Mouse (Mus musculus): Measurements from ENCODE around the gene Tinf2. TPM values are rescaled to one million over a fixed set of nuclear protein-coding genes. Genes with fewer than 3 reads are reported as not detected.

The Tinf2 gene
- total and polyA plus RNA-seq, 2 experiments from 2014 or later = 21.9 to 23.8 TPM

GRCm38 (mm10) chr14:55634874-55635522, 46.6 kb downstream of the Tinf2 start:
- Histone ChIP-seq H3K27ac (peak overlapping the region; percentile 69), H3K9me3 (ENCODE audit: low read length) (no peaks in the 10 kb centered on the region), H3K4me3 (ENCODE audit: low read length) (peak overlapping the region; percentile 54), H3K9ac (replicated peaks; ENCODE audit: low read length) (peak overlapping the region; percentile 62), H3K27me3 (ENCODE audit: insufficient read depth, low read length) (no peaks in the 10 kb centered on the region), H3K4me2 (ENCODE audit: low read depth, low read length) (peak overlapping the region; percentile 90), H3K4me1 (ENCODE audit: insufficient read depth, low read length) (no peaks in the 10 kb centered on the region; the same call in 1 of the 2 replicates), H3K36me3 (ENCODE audit: insufficient read depth, low read length) (peaks cover 57% of the 10 kb centered on the region)
- no peak for TF ChIP-seq CTCF (IDR thresholded peaks at IDR 0.05; ENCODE audit: low read depth)
- WGBS = 2% methylated on average over 23 of the region's 23 CpGs
- ATAC-seq (no peak), DNase-seq (ENCODE audit: low spot score) (no peak)

DNA sequence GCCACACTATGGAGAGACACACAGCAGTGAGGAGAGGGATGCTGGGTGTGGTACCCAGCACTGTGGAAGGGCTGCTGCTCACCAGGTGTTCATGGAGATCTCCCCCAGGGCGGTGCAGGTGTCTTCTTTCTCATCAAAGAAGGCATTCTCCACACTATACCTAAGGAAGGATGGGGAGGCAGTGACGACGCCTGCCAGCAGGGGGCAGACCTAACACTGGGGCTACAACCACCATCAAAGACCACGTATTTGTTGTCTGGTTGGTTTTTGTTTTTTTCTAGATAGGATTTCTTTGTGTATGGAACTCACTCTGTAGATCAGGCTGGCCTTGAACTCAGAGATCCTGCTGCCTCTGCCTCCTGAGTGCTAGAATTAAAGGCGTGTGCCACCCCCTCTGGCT, 52.3 kb downstream of the Tinf2 start:
- peak; percentile 68 for TF ChIP-seq CTCF (IDR thresholded peaks at IDR 0.05; ENCODE audit: low read depth)
- no peaks in the 10 kb centered on the region for H3K9me3 ChIP-seq (ENCODE audit: low read length)
- H3K9ac ChIP-seq (replicated peaks; ENCODE audit: low read length) = no peak overlapping the region
- no peak overlapping the region for H3K4me3 ChIP-seq (ENCODE audit: low read length)
- H3K4me2 ChIP-seq (ENCODE audit: low read depth, low read length) = no peak overlapping the region
- 56% methylated on average over 5 of the region's 5 CpGs for WGBS
- H3K36me3 ChIP-seq (ENCODE audit: insufficient read depth, low read length) = peaks cover 85% of the 10 kb centered on the region
- DNase-seq (ENCODE audit: low spot score) (peak; percentile 9), ATAC-seq (no peak)
- H3K27me3 ChIP-seq (ENCODE audit: insufficient read depth, low read length) = no peaks in the 10 kb centered on the region
- no peak overlapping the region for H3K27ac ChIP-seq
- H3K4me1 ChIP-seq (ENCODE audit: insufficient read depth, low read length) = no peaks in the 10 kb centered on the region

GRCm38 (mm10) chr14:55628077-55628827, 53.4 kb downstream of the Tinf2 start:
- H3K27me3 ChIP-seq (ENCODE audit: insufficient read depth, low read length) = no peaks in the 10 kb centered on the region
- H3K4me1 ChIP-seq (ENCODE audit: insufficient read depth, low read length) = no peaks in the 10 kb centered on the region
- no peak for ATAC-seq
- WGBS = 88% methylated on average over 27 of the region's 27 CpGs
- peaks cover 84% of the 10 kb centered on the region for H3K36me3 ChIP-seq (ENCODE audit: insufficient read depth, low read length)
- no peak overlapping the region for H3K9ac ChIP-seq (replicated peaks; ENCODE audit: low read length)
- no peak for TF ChIP-seq CTCF (IDR thresholded peaks at IDR 0.05; ENCODE audit: low read depth)
- DNase-seq (ENCODE audit: low spot score) = no peak
- no peak overlapping the region for H3K4me3 ChIP-seq (ENCODE audit: low read length)
- H3K9me3 ChIP-seq (ENCODE audit: low read length) = no peaks in the 10 kb centered on the region
- H3K4me2 ChIP-seq (ENCODE audit: low read depth, low read length) = no peak overlapping the region
- no peak overlapping the region for H3K27ac ChIP-seq

Other genes with a start within 250 kb of the Tinf2 start
Only the 30 nearest of the 35 such genes appear.
- gene Cpne6, start 171.4 kb downstream of the Tinf2 start, total RNA-seq (2014; rRNA removed) = 8.3 and 19.7 TPM in 2 replicates
- 25.3 and 28.0 TPM in 2 replicates for gene Cpne6, start 171.4 kb downstream of the Tinf2 start, polyA plus RNA-seq (2015; fragmentation: Nextera tagmentation; extraction: Ambion mirVana)
- gene Nrl, start 156.8 kb downstream of the Tinf2 start, total RNA-seq (2014; rRNA removed) = 4.4 and 7.1 TPM in 2 replicates
- 0.23 and 0.33 TPM in 2 replicates for gene Nrl, start 156.8 kb downstream of the Tinf2 start, polyA plus RNA-seq (2015; fragmentation: Nextera tagmentation; extraction: Ambion mirVana)
- 30.5 and 32.0 TPM in 2 replicates for gene Pck2, start 141.6 kb downstream of the Tinf2 start, total RNA-seq (2014; rRNA removed)
- gene Pck2, start 141.6 kb downstream of the Tinf2 start, polyA plus RNA-seq (2015; fragmentation: Nextera tagmentation; extraction: Ambion mirVana) = 19.9 and 22.5 TPM in 2 replicates
- 97.9 and 118 TPM in 2 replicates for gene Dcaf11, start 121.8 kb downstream of the Tinf2 start, total RNA-seq (2014; rRNA removed)
- 94.1 and 102 TPM in 2 replicates for gene Dcaf11, start 121.8 kb downstream of the Tinf2 start, polyA plus RNA-seq (2015; fragmentation: Nextera tagmentation; extraction: Ambion mirVana)
- not detected in 2 replicates for gene A730061H03Rik, start 121.4 kb downstream of the Tinf2 start, total RNA-seq (2014; rRNA removed)
- gene A730061H03Rik, start 121.4 kb downstream of the Tinf2 start, polyA plus RNA-seq (2015; fragmentation: Nextera tagmentation; extraction: Ambion mirVana) = 0.55 TPM in 1 of 2 replicates, not detected in the other
- gene Fitm1, start 106.2 kb downstream of the Tinf2 start, total RNA-seq (2014; rRNA removed) = 2.9 TPM in 1 of 2 replicates, not detected in the other
- 0.25 TPM in 1 of 2 replicates, not detected in the other for gene Fitm1, start 106.2 kb downstream of the Tinf2 start, polyA plus RNA-seq (2015; fragmentation: Nextera tagmentation; extraction: Ambion mirVana)
- gene Psme1, start 103.7 kb downstream of the Tinf2 start, total RNA-seq (2014; rRNA removed) = 86.5 and 128 TPM in 2 replicates
- gene Psme1, start 103.7 kb downstream of the Tinf2 start, polyA plus RNA-seq (2015; fragmentation: Nextera tagmentation; extraction: Ambion mirVana) = 226 and 244 TPM in 2 replicates
- gene Emc9, start 96.5 kb downstream of the Tinf2 start, total RNA-seq (2014; rRNA removed) = 26.6 and 51.6 TPM in 2 replicates
- gene Emc9, start 96.5 kb downstream of the Tinf2 start, polyA plus RNA-seq (2015; fragmentation: Nextera tagmentation; extraction: Ambion mirVana) = 79.0 and 82.2 TPM in 2 replicates
- gene Psme2, start 90.7 kb downstream of the Tinf2 start, total RNA-seq (2014; rRNA removed) = 51.9 and 57.6 TPM in 2 replicates
- gene Psme2, start 90.7 kb downstream of the Tinf2 start, polyA plus RNA-seq (2015; fragmentation: Nextera tagmentation; extraction: Ambion mirVana) = 163 and 208 TPM in 2 replicates
- 23.6 and 25.5 TPM in 2 replicates for gene Rnf31, start 90.1 kb downstream of the Tinf2 start, total RNA-seq (2014; rRNA removed)
- 21.0 and 21.2 TPM in 2 replicates for gene Rnf31, start 90.1 kb downstream of the Tinf2 start, polyA plus RNA-seq (2015; fragmentation: Nextera tagmentation; extraction: Ambion mirVana)
- 14.8 and 18.4 TPM in 2 replicates for gene Irf9, start 78.2 kb downstream of the Tinf2 start, total RNA-seq (2014; rRNA removed)
- 7.3 and 10.1 TPM in 2 replicates for gene Irf9, start 78.2 kb downstream of the Tinf2 start, polyA plus RNA-seq (2015; fragmentation: Nextera tagmentation; extraction: Ambion mirVana)
- 11.6 and 12.8 TPM in 2 replicates for gene Rec8, start 63.8 kb downstream of the Tinf2 start, total RNA-seq (2014; rRNA removed)
- gene Rec8, start 63.8 kb downstream of the Tinf2 start, polyA plus RNA-seq (2015; fragmentation: Nextera tagmentation; extraction: Ambion mirVana) = 12.2 and 14.1 TPM in 2 replicates
- 120 and 132 TPM in 2 replicates for gene Ipo4, start 45.9 kb downstream of the Tinf2 start, total RNA-seq (2014; rRNA removed)
- 92.5 and 106 TPM in 2 replicates for gene Ipo4, start 45.9 kb downstream of the Tinf2 start, polyA plus RNA-seq (2015; fragmentation: Nextera tagmentation; extraction: Ambion mirVana)
- gene Gm49378, start 43.9 kb downstream of the Tinf2 start, total RNA-seq (2014; rRNA removed) = 2.8 and 7.9 TPM in 2 replicates
- gene Gm49378, start 43.9 kb downstream of the Tinf2 start, polyA plus RNA-seq (2015; fragmentation: Nextera tagmentation; extraction: Ambion mirVana) = 1.0 and 1.4 TPM in 2 replicates
- gene Tm9sf1, start 38.0 kb downstream of the Tinf2 start, total RNA-seq (2014; rRNA removed) = 55.3 and 59.3 TPM in 2 replicates
- 59.7 and 62.8 TPM in 2 replicates for gene Tm9sf1, start 38.0 kb downstream of the Tinf2 start, polyA plus RNA-seq (2015; fragmentation: Nextera tagmentation; extraction: Ambion mirVana)
- 0.32 and 1.3 TPM in 2 replicates for gene Tssk4, start 31.6 kb downstream of the Tinf2 start, total RNA-seq (2014; rRNA removed)
- 0.24 and 0.28 TPM in 2 replicates for gene Tssk4, start 31.6 kb downstream of the Tinf2 start, polyA plus RNA-seq (2015; fragmentation: Nextera tagmentation; extraction: Ambion mirVana)
- 40.6 and 45.1 TPM in 2 replicates for gene Mdp1, start 21.3 kb downstream of the Tinf2 start, total RNA-seq (2014; rRNA removed)
- 70.6 and 70.8 TPM in 2 replicates for gene Mdp1, start 21.3 kb downstream of the Tinf2 start, polyA plus RNA-seq (2015; fragmentation: Nextera tagmentation; extraction: Ambion mirVana)
- 17.5 and 24.3 TPM in 2 replicates for gene Gmpr2, start 9.9 kb downstream of the Tinf2 start, total RNA-seq (2014; rRNA removed)
- 36.9 and 37.6 TPM in 2 replicates for gene Gmpr2, start 9.9 kb downstream of the Tinf2 start, polyA plus RNA-seq (2015; fragmentation: Nextera tagmentation; extraction: Ambion mirVana)
- gene Nedd8, start 9.7 kb downstream of the Tinf2 start, total RNA-seq (2014; rRNA removed) = 128 and 143 TPM in 2 replicates
- gene Nedd8, start 9.7 kb downstream of the Tinf2 start, polyA plus RNA-seq (2015; fragmentation: Nextera tagmentation; extraction: Ambion mirVana) = 629 TPM in 2 replicates
- gene Tgm1, start 32.1 kb upstream of the Tinf2 start, total RNA-seq (2014; rRNA removed) = 0.10 and 0.11 TPM in 2 replicates
- 0.06 and 0.16 TPM in 2 replicates for gene Tgm1, start 32.1 kb upstream of the Tinf2 start, polyA plus RNA-seq (2015; fragmentation: Nextera tagmentation; extraction: Ambion mirVana)
- 78.7 and 83.8 TPM in 2 replicates for gene Rabggta, start 40.4 kb upstream of the Tinf2 start, total RNA-seq (2014; rRNA removed)
- 50.4 and 51.9 TPM in 2 replicates for gene Rabggta, start 40.4 kb upstream of the Tinf2 start, polyA plus RNA-seq (2015; fragmentation: Nextera tagmentation; extraction: Ambion mirVana)
- gene Dhrs1, start 63.9 kb upstream of the Tinf2 start, total RNA-seq (2014; rRNA removed) = 62.0 and 69.2 TPM in 2 replicates
- 86.0 and 88.3 TPM in 2 replicates for gene Dhrs1, start 63.9 kb upstream of the Tinf2 start, polyA plus RNA-seq (2015; fragmentation: Nextera tagmentation; extraction: Ambion mirVana)
- 19.9 and 28.9 TPM in 2 replicates for gene Nop9, start 63.9 kb upstream of the Tinf2 start, total RNA-seq (2014; rRNA removed)
- 23.0 and 23.5 TPM in 2 replicates for gene Nop9, start 63.9 kb upstream of the Tinf2 start, polyA plus RNA-seq (2015; fragmentation: Nextera tagmentation; extraction: Ambion mirVana)
- 1.9 TPM in 1 of 2 replicates, not detected in the other for gene Cideb, start 76.6 kb upstream of the Tinf2 start, total RNA-seq (2014; rRNA removed)
- gene Cideb, start 76.6 kb upstream of the Tinf2 start, polyA plus RNA-seq (2015; fragmentation: Nextera tagmentation; extraction: Ambion mirVana) = 0.75 and 0.81 TPM in 2 replicates
- 0.16 and 0.32 TPM in 2 replicates for gene Ltb4r2, start 79.6 kb upstream of the Tinf2 start, total RNA-seq (2014; rRNA removed)
- 0.69 and 0.78 TPM in 2 replicates for gene Ltb4r2, start 79.6 kb upstream of the Tinf2 start, polyA plus RNA-seq (2015; fragmentation: Nextera tagmentation; extraction: Ambion mirVana)
- 0.43 and 0.52 TPM in 2 replicates for gene Ltb4r1, start 84.1 kb upstream of the Tinf2 start, total RNA-seq (2014; rRNA removed)
- 0.64 and 0.71 TPM in 2 replicates for gene Ltb4r1, start 84.1 kb upstream of the Tinf2 start, polyA plus RNA-seq (2015; fragmentation: Nextera tagmentation; extraction: Ambion mirVana)
- gene Adcy4, start 102.3 kb upstream of the Tinf2 start, total RNA-seq (2014; rRNA removed) = 5.6 and 5.8 TPM in 2 replicates
- gene Adcy4, start 102.3 kb upstream of the Tinf2 start, polyA plus RNA-seq (2015; fragmentation: Nextera tagmentation; extraction: Ambion mirVana) = 1.7 and 2.8 TPM in 2 replicates
- 0.42 and 1.7 TPM in 2 replicates for gene Ripk3, start 107.0 kb upstream of the Tinf2 start, total RNA-seq (2014; rRNA removed)
- 1.7 and 2.0 TPM in 2 replicates for gene Ripk3, start 107.0 kb upstream of the Tinf2 start, polyA plus RNA-seq (2015; fragmentation: Nextera tagmentation; extraction: Ambion mirVana)
- 13.9 and 21.9 TPM in 2 replicates for gene Nfatc4, start 141.3 kb upstream of the Tinf2 start, total RNA-seq (2014; rRNA removed)
- 5.9 and 6.8 TPM in 2 replicates for gene Nfatc4, start 141.3 kb upstream of the Tinf2 start, polyA plus RNA-seq (2015; fragmentation: Nextera tagmentation; extraction: Ambion mirVana)
- gene Nynrin, start 172.2 kb upstream of the Tinf2 start, total RNA-seq (2014; rRNA removed) = 33.6 and 39.3 TPM in 2 replicates
- 5.1 and 6.4 TPM in 2 replicates for gene Nynrin, start 172.2 kb upstream of the Tinf2 start, polyA plus RNA-seq (2015; fragmentation: Nextera tagmentation; extraction: Ambion mirVana)

All from hindbrain, postnatal 0 days (tissue).